Mouse (Mus musculus) urinary bladder, postnatal 25 days (tissue): ENCODE results near the gene Fmn2.

Source experiments
- DNase-seq: peaks from one replicate; pipeline ENCODE4 v3.0.0; 2022; ENCODE audit warnings: low spot score

Gene Fmn2

GRCm38 (mm10) chr1:174826562-174826961 is 324.9 kb downstream of the Fmn2 start:
- no peak for DNase-seq

GRCm38 (mm10) chr1:174836861-174837260 is 335.2 kb downstream of the Fmn2 start:
- DNase-seq = no peak

GRCm38 (mm10) chr1:174844786-174845185 is 343.2 kb downstream of the Fmn2 start:
- no peak for DNase-seq

GRCm38 (mm10) chr1:174856188-174856587 is 354.6 kb downstream of the Fmn2 start:
- no peak for DNase-seq

GRCm38 (mm10) chr1:174860407-174861118 is 358.9 kb downstream of the Fmn2 start:
- no peak for DNase-seq
